Mouse (Mus musculus) kidney, embryonic 16.5 days (tissue): ENCODE results near the gene Ccr3. TPM values are rescaled to one million over a fixed set of nuclear protein-coding genes. Genes with fewer than 3 reads are reported as not detected.

Experiments used
- ATAC-seq: fragments of 200-750 bp; cut with Nextera tagmentation; 2 replicates; pipeline ENCODE4 v1.8.0; 2017; ENCODE audit warnings: moderate TSS enrichment; ENCODE audit not compliant: low FRiP score, low TSS enrichment
- H3K27ac ChIP-seq: fragments of 300-500 bp; sonication (generic); 2 replicates; pipeline ENCODE4 v1.5.1; 2014; ENCODE audit warnings: low read length
- H3K27me3 ChIP-seq: fragments of 300-500 bp; sonication (generic); 2 replicates; pipeline ENCODE4 v1.6.1; 2014; ENCODE audit warnings: low read length, control low read depth, mixed read lengths; ENCODE audit not compliant: insufficient read depth
- H3K36me3 ChIP-seq: fragments of 300-500 bp; sonication (generic); 2 replicates; pipeline ENCODE4 v1.6.1; 2014; ENCODE audit warnings: low read length, control low read depth, mixed read lengths; ENCODE audit not compliant: insufficient read depth
- H3K4me1 ChIP-seq: fragments of 300-500 bp; sonication (generic); 2 replicates; pipeline ENCODE4 v1.6.1; 2014; ENCODE audit warnings: low read length, control low read depth, mixed read lengths; ENCODE audit not compliant: insufficient read depth
- H3K4me2 ChIP-seq: fragments of 300-500 bp; sonication (generic); replicated peaks from 2 replicates; pipeline ENCODE4 v1.6.1; 2014; ENCODE audit warnings: low read depth, low read length
- H3K4me3 ChIP-seq: fragments of 300-500 bp; sonication (generic); 2 replicates; pipeline ENCODE4 v1.5.1; 2014; ENCODE audit warnings: mild to moderate bottlenecking, low read length
- H3K9ac ChIP-seq: fragments of 300-500 bp; sonication (generic); replicated peaks from 2 replicates; pipeline ENCODE4 v1.6.1; 2014; ENCODE audit warnings: low read length
- H3K9me3 ChIP-seq: fragments of 300-500 bp; sonication (generic); 2 replicates; pipeline ENCODE4 v1.6.1; 2016; ENCODE audit warnings: low read length, control low read depth
- WGBS: fragments of 180-500 bp; shearing (Covaris S2); extraction: QIAGEN DNeasy Blood & Tissue Kit; methylation state at CpG from one replicate; pipeline ENCODE4 v1.1.7; 2014; 5-methylcytosine and 5-hydroxymethylcytosine counted together
- polyA plus RNA-seq: library from polyadenylated mRNA; unstranded; fragments of >200 nt; fragmentation: Nextera tagmentation; extraction: Ambion mirVana; gene quantifications from 2 replicates; pipeline ENCODE4 v1.2.1, GENCODE M21; 2015

The Ccr3 gene
- polyA plus RNA-seq, 1 experiment from 2014 or later, result not detected

DNA sequence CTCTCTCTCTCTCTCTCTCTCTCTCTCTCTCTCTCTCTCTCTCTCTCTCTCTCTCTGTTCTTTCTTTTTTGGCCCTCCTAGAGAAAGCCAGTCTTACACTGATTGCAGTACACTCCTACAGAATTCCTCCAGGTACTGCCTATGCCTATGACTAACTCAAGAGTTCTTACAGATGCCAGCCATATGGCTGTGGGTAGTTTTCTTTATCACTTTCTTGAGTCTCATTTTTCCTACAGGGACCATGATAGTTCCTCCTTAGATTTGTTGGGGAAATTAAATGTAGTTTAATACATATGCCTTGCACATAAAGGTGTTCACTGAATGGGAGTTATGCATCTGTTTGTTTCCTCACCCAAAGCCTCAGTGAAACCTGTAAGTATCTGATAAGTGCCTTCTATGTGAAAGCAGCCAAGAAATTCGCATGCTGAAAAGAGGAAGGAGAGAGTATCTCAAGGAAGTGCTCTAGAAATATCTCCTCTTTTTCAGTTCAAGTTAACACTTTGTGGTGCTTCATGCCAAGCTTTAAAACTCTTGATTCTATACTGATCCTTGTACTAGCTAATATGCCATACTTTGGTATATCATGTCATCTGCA lies 30.4 kb upstream of the Ccr3 start:
- no peak for ATAC-seq
- Histone ChIP-seq H3K27ac (no peak overlapping the region), H3K4me1 (no peaks in the 10 kb centered on the region), H3K9me3 (no peaks in the 10 kb centered on the region), H3K4me2 (no peak overlapping the region), H3K27me3 (no peaks in the 10 kb centered on the region), H3K4me3 (no peak overlapping the region), H3K36me3 (no peaks in the 10 kb centered on the region), H3K9ac (no peak overlapping the region)
- WGBS, result 52% methylated on average over 1 of the region's 1 CpGs

DNA sequence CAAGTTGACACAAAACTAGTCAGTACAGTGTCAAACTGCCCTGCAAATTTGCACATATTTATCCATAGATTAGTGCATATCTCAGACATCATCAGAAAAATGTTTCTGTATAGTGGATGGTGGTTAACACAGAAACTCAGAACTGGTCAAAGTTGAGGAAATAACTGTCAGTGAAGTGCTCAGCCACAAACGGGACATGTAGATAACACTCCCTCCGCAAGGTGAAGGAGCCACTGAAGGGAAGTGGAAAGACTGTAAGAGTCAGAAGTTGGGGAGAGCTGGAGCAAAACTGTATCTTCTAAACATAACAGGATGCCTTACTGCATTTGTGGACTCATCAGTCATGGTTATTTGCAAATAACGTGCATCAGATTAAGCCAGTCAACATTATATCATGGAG lies 24.1 kb upstream of the Ccr3 start:
- H3K9ac ChIP-seq, result no peak overlapping the region
- ATAC-seq, result no peak
- no peak overlapping the region for H3K4me3 ChIP-seq
- H3K27ac ChIP-seq, result no peak overlapping the region
- H3K4me1 ChIP-seq, result no peaks in the 10 kb centered on the region
- H3K4me2 ChIP-seq, result no peak overlapping the region
- no peaks in the 10 kb centered on the region for H3K9me3 ChIP-seq
- no peaks in the 10 kb centered on the region for H3K27me3 ChIP-seq
- no peaks in the 10 kb centered on the region for H3K36me3 ChIP-seq
- WGBS, result 66% methylated on average over 3 of the region's 3 CpGs

DNA sequence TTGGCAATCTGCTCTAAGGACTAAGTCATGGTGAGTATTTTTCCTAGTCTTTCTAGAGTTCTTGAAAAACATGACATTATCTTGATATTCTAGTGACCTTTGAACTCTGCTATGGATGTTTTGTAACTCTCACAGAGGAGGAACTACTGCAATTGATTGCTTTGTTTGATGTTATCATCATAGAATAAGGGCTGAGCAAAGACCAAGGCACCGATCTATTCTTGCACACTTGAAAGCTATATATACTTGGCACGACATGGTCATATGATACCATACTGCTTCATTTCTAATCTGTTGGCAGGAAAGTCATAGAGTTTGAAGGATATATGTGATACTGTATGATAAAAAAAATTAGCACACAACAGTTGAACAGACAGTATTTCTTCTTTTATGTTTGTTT lies 22.0 kb upstream of the Ccr3 start:
- H3K4me1 ChIP-seq, result no peaks in the 10 kb centered on the region
- H3K4me2 ChIP-seq, result no peak overlapping the region
- H3K9me3 ChIP-seq, result no peaks in the 10 kb centered on the region
- no peaks in the 10 kb centered on the region for H3K27me3 ChIP-seq
- H3K9ac ChIP-seq, result no peak overlapping the region
- WGBS, result 74% methylated on average over 2 of the region's 2 CpGs
- no peak overlapping the region for H3K4me3 ChIP-seq
- no peak for ATAC-seq
- no peaks in the 10 kb centered on the region for H3K36me3 ChIP-seq
- H3K27ac ChIP-seq, result no peak overlapping the region

- Histone ChIP-seq H3K4me1 (no peaks in the 10 kb centered on the region), H3K9ac (no peak overlapping the region), H3K27ac (no peak overlapping the region), H3K9me3 (no peaks in the 10 kb centered on the region), H3K36me3 (no peaks in the 10 kb centered on the region), H3K27me3 (no peaks in the 10 kb centered on the region), H3K4me3 (no peak overlapping the region), H3K4me2 (no peak overlapping the region)
- no peak for ATAC-seq
- WGBS, result 67% methylated on average over 2 of the region's 2 CpGs
Observed at GRCm38 (mm10) chr9:124012691-124013090, 9.1 kb upstream of the Ccr3 start.

- H3K4me2 ChIP-seq, result no peak overlapping the region
- ATAC-seq, result no peak
- H3K4me1 ChIP-seq, result no peaks in the 10 kb centered on the region
- H3K4me3 ChIP-seq, result no peak overlapping the region
- H3K27me3 ChIP-seq, result no peaks in the 10 kb centered on the region
- WGBS, result 86% methylated on average over 3 of the region's 3 CpGs
- H3K9ac ChIP-seq, result no peak overlapping the region
- H3K9me3 ChIP-seq, result no peaks in the 10 kb centered on the region
- H3K36me3 ChIP-seq, result no peaks in the 10 kb centered on the region
- no peak overlapping the region for H3K27ac ChIP-seq
Observed at GRCm38 (mm10) chr9:124013270-124013669, 8.5 kb upstream of the Ccr3 start.

DNA sequence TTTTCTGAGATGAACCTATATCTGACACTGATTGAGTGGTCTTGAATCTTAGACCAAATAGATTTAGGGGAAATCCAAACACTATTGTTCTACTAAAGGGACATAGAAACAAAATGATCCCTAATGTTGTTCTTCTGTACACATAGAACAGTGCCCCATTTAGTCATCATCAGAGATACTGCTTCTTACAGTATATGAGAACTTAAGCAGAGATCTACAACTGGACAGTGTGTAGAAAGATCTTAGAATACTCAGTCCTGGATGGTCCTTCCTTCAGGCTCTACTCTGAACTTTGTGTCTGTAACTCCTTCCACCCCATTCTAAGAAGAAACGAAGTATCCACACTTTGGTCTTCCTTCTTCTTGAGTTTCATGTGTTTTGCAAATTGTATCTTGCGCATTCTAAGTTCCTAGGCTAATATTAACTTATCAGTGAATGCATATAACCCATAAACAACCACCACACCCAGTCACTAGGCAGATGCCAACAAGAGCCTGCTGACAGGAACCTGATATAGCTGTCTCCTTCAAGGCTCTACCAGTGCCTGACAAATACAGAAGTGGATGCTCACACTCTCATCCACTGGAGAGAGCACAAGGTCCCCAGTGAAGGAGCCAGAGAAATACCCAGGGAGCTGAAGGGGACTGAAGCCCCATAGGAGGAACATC lies 6.7 kb upstream of the Ccr3 start:
- H3K9me3 ChIP-seq, result no peaks in the 10 kb centered on the region
- WGBS, result 85% methylated on average over 2 of the region's 2 CpGs
- H3K4me2 ChIP-seq, result no peak overlapping the region
- no peak overlapping the region for H3K27ac ChIP-seq
- no peaks in the 10 kb centered on the region for H3K27me3 ChIP-seq
- no peak overlapping the region for H3K9ac ChIP-seq
- ATAC-seq, result no peak
- H3K4me1 ChIP-seq, result no peaks in the 10 kb centered on the region
- no peak overlapping the region for H3K4me3 ChIP-seq
- H3K36me3 ChIP-seq, result no peaks in the 10 kb centered on the region

GRCm38 (mm10) chr9:124016048-124016447 lies 5.7 kb upstream of the Ccr3 start:
- H3K4me1 ChIP-seq, result no peaks in the 10 kb centered on the region
- no peak overlapping the region for H3K4me3 ChIP-seq
- ATAC-seq, result no peak
- no peaks in the 10 kb centered on the region for H3K27me3 ChIP-seq
- H3K9ac ChIP-seq, result no peak overlapping the region
- 63% methylated on average over 2 of the region's 2 CpGs for WGBS
- no peaks in the 10 kb centered on the region for H3K36me3 ChIP-seq
- no peak overlapping the region for H3K4me2 ChIP-seq
- no peak overlapping the region for H3K27ac ChIP-seq
- H3K9me3 ChIP-seq, result no peaks in the 10 kb centered on the region

- no peaks in the 10 kb centered on the region for H3K27me3 ChIP-seq
- no peak overlapping the region for H3K27ac ChIP-seq
- no peak overlapping the region for H3K4me2 ChIP-seq
- no peak for ATAC-seq
- H3K36me3 ChIP-seq, result no peaks in the 10 kb centered on the region
- no peak overlapping the region for H3K4me3 ChIP-seq
- H3K9ac ChIP-seq, result no peak overlapping the region
- no peaks in the 10 kb centered on the region for H3K4me1 ChIP-seq
- H3K9me3 ChIP-seq, result no peaks in the 10 kb centered on the region
- 89% methylated on average over 3 of the region's 3 CpGs for WGBS
Observed at GRCm38 (mm10) chr9:124019887-124020286, 1.9 kb upstream of the Ccr3 start.

DNA sequence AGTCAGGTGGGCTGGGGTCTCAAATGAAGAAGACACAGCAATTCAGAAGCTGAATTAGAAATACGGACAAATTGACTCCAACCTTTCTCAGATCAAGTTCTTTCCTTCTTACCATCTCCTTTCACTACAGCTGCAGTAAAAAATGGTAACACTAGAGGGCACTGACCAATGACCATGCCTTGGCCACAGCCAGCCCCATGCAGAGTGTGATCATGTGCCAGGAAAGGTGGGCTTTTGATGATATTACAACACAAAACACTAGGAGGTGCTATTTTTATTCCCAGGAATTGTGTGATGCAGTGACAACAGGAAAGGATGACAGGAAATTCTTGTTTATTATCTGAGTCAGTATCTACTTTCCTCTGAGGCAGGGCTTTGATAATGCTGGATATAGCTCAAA lies 11.6 kb downstream of the Ccr3 start:
- Histone ChIP-seq H3K9me3 (no peaks in the 10 kb centered on the region), H3K4me3 (no peak overlapping the region), H3K36me3 (no peaks in the 10 kb centered on the region), H3K27me3 (no peaks in the 10 kb centered on the region), H3K27ac (no peak overlapping the region), H3K4me1 (0 out of 2 replicates have a peak, but pooled peaks cover 10% of the 10 kb centered on the region), H3K9ac (no peak overlapping the region), H3K4me2 (no peak overlapping the region)
- peak; percentile 42; the same call in 1 of the 2 replicates for ATAC-seq
- WGBS, result 43% methylated on average over 1 of the region's 1 CpGs

GRCm38 (mm10) chr9:124037707-124038106 lies 15.9 kb downstream of the Ccr3 start:
- H3K4me2 ChIP-seq, result no peak overlapping the region
- H3K4me1 ChIP-seq, result 0 out of 2 replicates have a peak, but pooled peaks cover 10% of the 10 kb centered on the region
- 12% methylated on average over 4 of the region's 4 CpGs for WGBS
- no peak overlapping the region for H3K4me3 ChIP-seq
- H3K9me3 ChIP-seq, result no peaks in the 10 kb centered on the region
- H3K36me3 ChIP-seq, result no peaks in the 10 kb centered on the region
- H3K9ac ChIP-seq, result no peak overlapping the region
- H3K27me3 ChIP-seq, result no peaks in the 10 kb centered on the region
- no peak overlapping the region for H3K27ac ChIP-seq
- peak; percentile 98 for ATAC-seq
